Mouse (Mus musculus) lung, adult 2 months (tissue): ENCODE data around the gene Mrps30.

Source experiments
- CTCF ChIP-seq: fragments of 200-500 bp; IDR thresholded peaks from 2 replicates; pipeline ENCODE4 v1.5.1; 2011; ENCODE audit warnings: mild to moderate bottlenecking, low read length, control low read depth; ENCODE audit not compliant: insufficient read depth
- POLR2A ChIP-seq: fragments of 200-500 bp; IDR thresholded peaks from 2 replicates; pipeline ENCODE4 v1.6.1; 2011; ENCODE audit warnings: low read depth, mild to moderate bottlenecking, control low read depth, low read length, borderline replicate concordance; ENCODE audit errors: extremely low read depth

- TF ChIP-seq CTCF, result no peak
- TF ChIP-seq POLR2A, result no peak
Observed at GRCm38 (mm10) chr13:118365774-118366173, 21.3 kb downstream of the Mrps30 start.
